Mouse (Mus musculus) heart, adult 18-20 months (tissue): ENCODE data around the gene Hsf4. TPM values are rescaled to one million over a fixed set of nuclear protein-coding genes. Genes with fewer than 3 reads are reported as not detected.

Experiments
- DNase-seq, 2 experiments: peaks; one replicate each; pipeline ENCODE4 v3.0.0; 2021 to 2022; ENCODE audit warnings: mixed read lengths in 1 of 2
- total RNA-seq, 2 experiments: library from RNA; stranded (reverse); gene quantifications; 2 replicates each; pipeline ENCODE4 v1.2.3; 2021

Hsf4 gene
- total RNA-seq, 2 experiments from 2014 or later, result 4.6 to 4.7 TPM

GRCm38 (mm10) chr8:105259721-105260320 lies 9.8 kb upstream of the Hsf4 start:
- DNase-seq, result peak; percentile 58 to 82

GRCm38 (mm10) chr8:105260371-105261099 lies 9.1 kb upstream of the Hsf4 start:
- no peak for DNase-seq

GRCm38 (mm10) chr8:105261326-105261980 lies 8.1 kb upstream of the Hsf4 start:
- no peak for DNase-seq

- DNase-seq, result no peak
Measured at GRCm38 (mm10) chr8:105263244-105263912, 6.2 kb upstream of the Hsf4 start.

- peak; percentile 85 to 89 for DNase-seq
Measured at GRCm38 (mm10) chr8:105264024-105264982, 5.3 kb upstream of the Hsf4 start, which contains the start of the genes Tradd and Fbxl8. Gene Tradd (minus strand): TSS chr8:105264609. Gene Fbxl8 (plus strand): TSS chr8:105264648.

- DNase-seq, result peak in 1 of 2 experiments; percentile 48
Measured at GRCm38 (mm10) chr8:105265128-105265527, 4.5 kb upstream of the Hsf4 start.

- no peak for DNase-seq
Measured at GRCm38 (mm10) chr8:105266775-105267174, 2.8 kb upstream of the Hsf4 start.

GRCm38 (mm10) chr8:105268342-105269074 lies 1.1 kb upstream of the Hsf4 start:
- DNase-seq, result no peak

GRCm38 (mm10) chr8:105269075-105269458 lies 534 bp upstream of the Hsf4 start:
- no peak for DNase-seq

GRCm38 (mm10) chr8:105270101-105270915 lies 707 bp downstream of the Hsf4 start:
- DNase-seq, result no peak

- DNase-seq, result no peak
Measured at GRCm38 (mm10) chr8:105270916-105271186, 1.2 kb downstream of the Hsf4 start.

- DNase-seq, result no peak
Measured at GRCm38 (mm10) chr8:105275387-105275786, 5.8 kb downstream of the Hsf4 start.

- DNase-seq, result no peak
Measured at GRCm38 (mm10) chr8:105275840-105276239, 6.2 kb downstream of the Hsf4 start, which contains the start of gene Nol3. Gene Nol3 (plus strand): TSS chr8:105276140.

- peak; percentile 71 to 74 for DNase-seq
Measured at GRCm38 (mm10) chr8:105276292-105277120, 6.9 kb downstream of the Hsf4 start.

GRCm38 (mm10) chr8:105278911-105279334 lies 9.3 kb downstream of the Hsf4 start:
- peak; percentile 81 to 87 for DNase-seq

GRCm38 (mm10) chr8:105280567-105280966 lies 11.0 kb downstream of the Hsf4 start:
- no peak for DNase-seq

- no peak for DNase-seq
Measured at GRCm38 (mm10) chr8:105281821-105282220, 12.2 kb downstream of the Hsf4 start.

GRCm38 (mm10) chr8:105282239-105282638 lies 12.6 kb downstream of the Hsf4 start:
- no peak for DNase-seq

- peak in 1 of 2 experiments; percentile 60 for DNase-seq
Measured at GRCm38 (mm10) chr8:105283074-105283473, 13.5 kb downstream of the Hsf4 start.
